Mouse (Mus musculus) liver, adult 2 months (tissue): ENCODE results near the gene Zbtb48. TPM values are rescaled to one million over a fixed set of nuclear protein-coding genes. Genes with fewer than 3 reads are reported as not detected.
"Not testable (repeated sequence)": the region's sequence is repeated elsewhere in the genome, so short reads cannot be mapped to it uniquely, and the experiment has no call there.

Experiments used
- DNase-seq: peaks from one replicate; pipeline ENCODE4 v3.0.0-alpha.2; 2011; ENCODE audit warnings: low read depth, low spot score; ENCODE audit errors: extremely low read depth
- H3K27ac ChIP-seq: fragments of 200-500 bp; replicated peaks from 2 replicates; pipeline ENCODE4 v1.5.1; 2012; ENCODE audit warnings: low read depth, mild to moderate bottlenecking, control low read depth, inconsistent platforms, low read length; ENCODE audit not compliant: insufficient read depth
- H3K27me3 ChIP-seq: fragments of 200-500 bp; 2 replicates; pipeline ENCODE4 v1.6.1; 2012; ENCODE audit warnings: mild to moderate bottlenecking, moderate library complexity, low read length, inconsistent platforms; ENCODE audit not compliant: control insufficient read depth, insufficient read depth
- H3K36me3 ChIP-seq: fragments of 200-500 bp; 2 replicates; pipeline ENCODE4 v1.6.1; 2012; ENCODE audit warnings: low read length, inconsistent platforms; ENCODE audit not compliant: control insufficient read depth, insufficient read depth
- H3K4me1 ChIP-seq: fragments of 200-500 bp; 2 replicates; pipeline ENCODE4 v1.6.1; 2011; ENCODE audit warnings: low read length; ENCODE audit not compliant: control insufficient read depth, insufficient read depth
- H3K4me3 ChIP-seq: fragments of 200-500 bp; 2 replicates; pipeline ENCODE4 v1.5.1; 2011; ENCODE audit warnings: low read depth, mild to moderate bottlenecking, control low read depth, low read length, moderate library complexity; ENCODE audit not compliant: insufficient read depth
- H3K79me2 ChIP-seq: fragments of 200-500 bp; 2 replicates; pipeline ENCODE4 v1.6.1; 2012; ENCODE audit warnings: inconsistent platforms, mild to moderate bottlenecking, low read length, moderate library complexity; ENCODE audit not compliant: control insufficient read depth, insufficient read depth
- H3K9ac ChIP-seq: fragments of 200-500 bp; 2 replicates; pipeline ENCODE4 v1.6.1; 2012; ENCODE audit warnings: low read depth, mild to moderate bottlenecking, control low read depth, inconsistent platforms, low read length
- CTCF ChIP-seq: fragments of 200-500 bp; IDR thresholded peaks from 2 replicates; pipeline ENCODE4 v1.5.1; 2011; ENCODE audit warnings: low read depth, low read length, control low read depth
- POLR2A ChIP-seq: fragments of 200-500 bp; IDR thresholded peaks from 2 replicates; pipeline ENCODE4 v1.6.1; 2011; ENCODE audit warnings: low read length, control low read depth; ENCODE audit not compliant: insufficient read depth; ENCODE audit errors: extremely low read depth
- WGBS: fragments of 180-500 bp; shearing (Covaris S2); methylation state at CpG from one replicate; pipeline ENCODE4 v1.1.7; 2018; 5-methylcytosine and 5-hydroxymethylcytosine counted together
- polyA plus RNA-seq: library from polyadenylated mRNA; depleted of rRNA; stranded (reverse); fragments of >200 nt; gene quantifications from 2 replicates; pipeline ENCODE4 v1.2.3, GENCODE M21; 2012
- total RNA-seq: library from RNA; depleted of rRNA; stranded (reverse); fragments of >200 nt; gene quantifications from 2 replicates; pipeline ENCODE4 v1.2.3, GENCODE M21; 2014

Zbtb48 gene
- total and polyA plus RNA-seq, 2 experiments = 11.8 to 16.0 TPM

- no peak for TF ChIP-seq CTCF
- TF ChIP-seq POLR2A = no peak
- Histone ChIP-seq H3K4me1 (peaks cover 7% of the 10 kb centered on the region; the same call in 1 of the 2 replicates), H3K9ac (peak within 1 kb of the TSS; percentile 97), H3K36me3 (peaks cover 5% of the 10 kb centered on the region), H3K27me3 (no peaks in the 10 kb centered on the region), H3K79me2 (peaks cover 21% of the 10 kb centered on the region), H3K27ac (no peak within 1 kb of the TSS; the same call in 1 of the 2 replicates), H3K4me3 (peak within 1 kb of the TSS; percentile 97)
- DNase-seq = no peak
- WGBS = 57% methylated on average over 10 of the region's 10 CpGs
Measured at GRCm38 (mm10) chr4:152038225-152038984, 10.9 kb upstream of the Zbtb48 start, which contains the start of gene Tas1r1. Gene Tas1r1 (minus strand): TSS chr4:152038568.

GRCm38 (mm10) chr4:152036464-152036863 is 9.0 kb upstream of the Zbtb48 start:
- not testable (repeated sequence) for H3K27ac ChIP-seq, H3K36me3 ChIP-seq, H3K9ac ChIP-seq, H3K27me3 ChIP-seq, H3K4me1 ChIP-seq, H3K4me3 ChIP-seq, DNase-seq
- TF ChIP-seq CTCF = peak; percentile 28; the same call in 1 of the 2 replicates
- peaks cover 15% of the 10 kb centered on the region for H3K79me2 ChIP-seq
- WGBS = 92% methylated on average over 6 of the region's 6 CpGs

GRCm38 (mm10) chr4:152032922-152033321 is 5.5 kb upstream of the Zbtb48 start:
- TF ChIP-seq CTCF (no peak), POLR2A (no peak)
- no peak overlapping the region for H3K27ac ChIP-seq
- no peaks in the 10 kb centered on the region for H3K27me3 ChIP-seq
- WGBS = 90% methylated on average over 13 of the region's 13 CpGs
- no peak overlapping the region for H3K9ac ChIP-seq
- no peaks in the 10 kb centered on the region for H3K79me2 ChIP-seq
- no peaks in the 10 kb centered on the region for H3K36me3 ChIP-seq
- DNase-seq = no peak
- H3K4me1 ChIP-seq = peaks cover 3% of the 10 kb centered on the region
- H3K4me3 ChIP-seq = no peak overlapping the region

GRCm38 (mm10) chr4:152029997-152030396 is 2.5 kb upstream of the Zbtb48 start:
- Histone ChIP-seq H3K27ac (no peak overlapping the region), H3K36me3 (no peaks in the 10 kb centered on the region), H3K9ac (no peak overlapping the region), H3K79me2 (peaks cover 14% of the 10 kb centered on the region), H3K27me3 (no peaks in the 10 kb centered on the region), H3K4me1 (peaks cover 19% of the 10 kb centered on the region), H3K4me3 (no peak overlapping the region)
- no peak for TF ChIP-seq CTCF
- TF ChIP-seq POLR2A = no peak
- 92% methylated on average over 4 of the region's 4 CpGs for WGBS
- no peak for DNase-seq

GRCm38 (mm10) chr4:152029087-152029486 is 1.6 kb upstream of the Zbtb48 start:
- 58% methylated on average over 5 of the region's 5 CpGs for WGBS

GRCm38 (mm10) chr4:152028456-152028855 is 985 bp upstream of the Zbtb48 start:
- Histone ChIP-seq H3K79me2 (peaks cover 19% of the 10 kb centered on the region), H3K36me3 (no peaks in the 10 kb centered on the region), H3K4me1 (peaks cover 21% of the 10 kb centered on the region), H3K27ac (no peak overlapping the region), H3K4me3 (no peak overlapping the region), H3K27me3 (no peaks in the 10 kb centered on the region), H3K9ac (no peak overlapping the region)
- no peak for TF ChIP-seq CTCF
- no peak for TF ChIP-seq POLR2A
- no peak for DNase-seq
- WGBS = 77% methylated on average over 15 of the region's 15 CpGs

More at GRCm38 (mm10) chr4:152029087-152029486, 1.6 kb upstream of the Zbtb48 start:
- Histone ChIP-seq H3K4me1 (peaks cover 21% of the 10 kb centered on the region), H3K4me3 (no peak overlapping the region), H3K36me3 (no peaks in the 10 kb centered on the region), H3K9ac (no peak overlapping the region), H3K27me3 (no peaks in the 10 kb centered on the region), H3K27ac (no peak overlapping the region), H3K79me2 (peaks cover 19% of the 10 kb centered on the region)
- TF ChIP-seq POLR2A (no peak), CTCF (peak; percentile 36)
- DNase-seq = no peak
